Mouse (Mus musculus): ENCODE measurements around the gene Get4. TPM values are rescaled to one million over a fixed set of nuclear protein-coding genes. Genes with fewer than 3 reads are reported as not detected.

The Get4 gene
- 10 to 100 TPM; 51.5 to 52.9 TPM for total RNA-seq (2021)

DNA sequence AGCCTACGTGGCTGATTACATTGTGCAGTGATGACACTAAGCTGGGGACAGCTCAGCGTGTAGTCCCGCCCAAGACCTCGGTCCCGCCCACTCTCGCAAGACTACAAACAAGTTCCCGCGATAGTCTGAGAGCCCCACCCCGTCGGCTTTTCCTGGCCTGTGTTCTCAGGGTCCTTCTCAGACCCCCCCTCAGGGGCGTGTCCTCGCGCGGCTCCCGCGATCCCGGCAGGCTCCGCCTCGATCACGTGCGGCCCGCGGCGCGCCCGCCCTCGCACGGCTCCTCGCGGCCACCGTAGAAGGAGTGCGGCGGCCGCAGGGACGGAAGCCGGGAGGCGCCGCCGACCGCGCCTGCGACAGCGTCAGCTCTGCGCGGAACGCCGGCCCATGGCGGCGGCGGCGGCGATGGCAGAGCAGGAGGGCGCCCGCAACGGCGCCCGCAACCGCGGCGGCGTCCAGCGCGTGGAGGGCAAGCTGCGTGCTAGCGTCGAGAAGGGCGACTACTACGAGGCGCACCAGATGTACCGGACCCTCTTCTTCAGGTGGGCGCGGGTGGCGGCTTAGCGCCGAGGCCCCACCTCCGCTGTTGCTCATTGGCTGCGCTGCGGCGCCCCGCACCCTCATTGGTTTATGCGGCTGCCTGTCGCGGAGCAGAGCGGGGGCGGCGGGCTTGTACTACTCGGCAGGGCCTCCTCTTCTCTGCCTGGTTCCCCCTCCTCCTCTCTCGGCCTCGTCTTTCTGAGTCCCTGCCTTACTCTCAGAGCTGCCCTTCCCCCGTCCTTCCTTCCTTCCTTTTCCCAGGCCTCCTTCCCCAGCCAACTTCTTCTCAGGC is at the start of gene Get4:
Gene Get4 (plus strand): TSS at position 244 of the 829 bp plus-strand sequence.
- DNase-seq (ENCODE audit: low spot score in 2 of 2): peak; percentile 97 to 99
- intact Hi-C loops (cut with DNase I): loop anchor here (1.0 kb wide), 1 partner anchor 52 kb away; the partner anchor contains the start of gene Sun1

DNA sequence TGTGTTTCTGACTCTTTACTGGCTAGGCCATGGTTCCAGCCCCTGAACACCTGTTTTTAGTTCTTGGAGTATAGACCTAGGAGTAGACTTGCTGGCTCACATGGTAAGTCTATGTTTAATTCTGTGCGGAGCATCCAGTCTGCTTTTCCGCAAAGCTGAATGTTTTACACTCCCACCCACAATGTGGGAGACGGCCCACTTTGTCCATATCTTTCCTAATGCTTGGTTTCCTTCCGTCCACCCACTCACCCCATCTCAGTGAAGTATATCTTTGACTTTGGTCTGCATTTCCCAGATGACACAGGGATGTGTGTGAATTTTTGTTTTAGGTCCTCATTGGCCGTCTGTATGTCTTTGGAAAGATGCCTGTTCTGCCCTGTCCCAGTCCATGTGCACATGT is 48.8 kb upstream of the Get4 start:
- DNase-seq (ENCODE audit: low spot score in 2 of 2): peak in 1 of 2 experiments; percentile 46
- intact Hi-C loops (cut with DNase I): no loop called here

DNA sequence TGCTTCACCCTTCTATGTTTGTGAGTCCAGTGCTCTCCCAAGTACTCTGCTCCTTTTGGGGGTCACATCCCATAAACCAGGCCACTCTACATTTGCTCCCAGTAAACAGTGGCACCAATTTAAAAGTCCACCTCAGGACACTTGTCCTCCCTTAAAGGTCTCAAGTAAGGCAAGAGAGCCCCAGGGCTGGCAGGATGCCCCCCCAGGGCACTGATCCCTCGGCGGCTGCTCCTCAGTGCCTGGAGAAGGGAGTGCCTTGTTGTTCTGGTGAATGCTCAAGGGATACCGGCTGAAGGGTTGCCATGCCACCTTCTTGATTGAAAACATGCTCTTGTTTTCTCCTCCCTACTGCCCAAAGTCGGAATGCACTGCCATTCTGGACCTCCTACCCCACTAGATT is 46.0 kb upstream of the Get4 start:
- intact Hi-C loops (cut with DNase I): no loop called here
- no peak for DNase-seq (ENCODE audit: low spot score in 2 of 2)

DNA sequence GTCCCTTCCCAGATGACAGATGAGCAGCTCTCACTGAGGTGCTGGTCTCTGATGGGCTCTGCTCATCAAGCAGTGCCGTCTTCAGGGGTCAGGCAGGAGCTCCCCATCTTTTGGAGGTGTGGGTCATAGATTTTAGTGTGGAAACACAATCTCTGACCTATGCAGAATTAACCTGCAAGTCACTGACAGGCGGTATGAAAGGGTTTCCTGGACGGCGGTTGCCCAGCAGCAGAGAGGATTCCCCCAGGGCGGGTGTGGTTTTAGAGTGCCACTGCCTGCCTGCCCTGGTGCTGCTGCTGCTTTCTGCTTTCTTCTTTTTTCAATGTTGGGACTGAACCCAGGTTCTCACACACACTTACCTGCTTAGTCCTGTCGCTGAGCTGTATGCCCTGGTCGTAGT is 45.6 kb upstream of the Get4 start:
- DNase-seq (ENCODE audit: low spot score in 2 of 2): no peak
- intact Hi-C loops (cut with DNase I): no loop called here

DNA sequence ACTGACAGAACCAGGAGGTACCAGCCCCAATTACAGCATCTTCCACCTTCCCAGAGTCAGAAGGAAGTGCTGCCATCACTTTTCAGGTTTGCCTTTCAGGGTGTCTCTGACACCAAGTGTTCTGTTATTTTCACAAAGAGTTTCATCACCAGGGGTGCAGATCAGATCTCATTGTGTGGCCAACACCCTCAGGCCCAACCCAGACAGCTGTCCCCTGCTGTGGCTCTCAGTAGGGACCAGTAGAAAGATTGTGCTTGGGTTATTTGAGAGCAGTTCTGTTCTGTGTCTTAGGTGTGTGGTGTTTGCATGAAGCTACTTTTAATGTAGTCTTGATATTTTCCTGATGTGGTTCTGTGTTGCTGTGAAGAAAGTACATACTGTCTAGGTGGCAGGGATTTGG is 43.9 kb upstream of the Get4 start:
- no peak for DNase-seq (ENCODE audit: low spot score in 2 of 2)
- intact Hi-C loops (cut with DNase I): no loop called here

DNA sequence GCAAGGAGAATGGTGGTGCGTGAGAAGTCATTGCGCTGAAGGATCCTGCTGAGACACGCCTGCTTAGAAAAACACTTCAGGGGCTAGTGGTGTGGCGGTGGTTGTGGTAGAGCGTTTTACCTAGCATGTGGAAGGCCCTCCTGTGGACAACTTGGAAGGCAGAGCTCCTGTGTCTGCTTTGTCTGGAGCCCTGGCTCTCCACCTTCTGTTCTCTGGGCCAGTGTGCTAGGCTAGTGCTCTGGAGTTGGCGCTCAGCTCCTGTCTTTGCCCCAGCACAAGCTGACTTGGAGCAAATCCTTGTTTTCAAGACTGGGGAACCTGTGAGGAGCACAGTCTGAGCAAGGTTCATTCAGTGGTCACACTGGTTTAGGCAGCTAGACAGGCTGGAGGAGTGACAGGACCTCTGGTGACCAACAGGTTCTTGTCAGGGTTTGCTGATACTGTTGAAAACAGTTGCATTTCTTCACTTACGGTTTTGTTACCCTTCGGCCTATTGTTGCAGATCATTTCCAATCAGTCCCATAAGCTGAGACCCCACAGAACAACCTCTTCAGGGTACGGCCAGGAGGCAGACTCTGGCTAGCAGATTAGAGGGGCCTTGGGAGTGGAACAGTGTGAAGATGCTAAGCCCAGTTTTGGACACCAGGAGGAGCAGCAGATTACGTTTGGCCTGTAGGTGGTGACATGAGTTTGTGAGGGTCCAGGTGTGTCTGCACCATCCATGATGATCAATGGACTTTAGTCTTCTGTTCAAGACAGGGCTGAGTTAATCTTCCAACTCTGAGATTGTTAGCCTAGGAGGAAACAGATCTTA is 43.0 kb upstream of the Get4 start:
- intact Hi-C loops (cut with DNase I): no loop called here
- DNase-seq (ENCODE audit: low spot score in 2 of 2): no peak

DNA sequence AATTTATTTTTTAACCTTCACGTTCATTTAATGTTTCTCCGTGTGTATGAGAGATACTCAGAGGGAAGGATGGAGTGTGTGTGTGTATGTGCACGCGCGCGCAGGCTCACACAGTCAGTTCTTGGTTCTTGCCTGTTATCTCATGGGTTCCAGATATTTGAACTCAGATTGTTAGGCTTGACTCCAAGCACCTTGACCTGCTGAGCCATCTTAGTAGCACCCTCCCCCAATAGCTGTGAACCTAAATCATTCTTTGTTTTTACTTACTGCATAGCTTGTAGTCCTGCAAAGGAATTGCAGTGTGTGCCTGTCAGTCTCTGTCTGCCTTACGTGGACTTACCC is 42.5 kb upstream of the Get4 start:
- intact Hi-C loops (cut with DNase I): no loop called here
- DNase-seq (ENCODE audit: low spot score in 2 of 2): no peak

DNA sequence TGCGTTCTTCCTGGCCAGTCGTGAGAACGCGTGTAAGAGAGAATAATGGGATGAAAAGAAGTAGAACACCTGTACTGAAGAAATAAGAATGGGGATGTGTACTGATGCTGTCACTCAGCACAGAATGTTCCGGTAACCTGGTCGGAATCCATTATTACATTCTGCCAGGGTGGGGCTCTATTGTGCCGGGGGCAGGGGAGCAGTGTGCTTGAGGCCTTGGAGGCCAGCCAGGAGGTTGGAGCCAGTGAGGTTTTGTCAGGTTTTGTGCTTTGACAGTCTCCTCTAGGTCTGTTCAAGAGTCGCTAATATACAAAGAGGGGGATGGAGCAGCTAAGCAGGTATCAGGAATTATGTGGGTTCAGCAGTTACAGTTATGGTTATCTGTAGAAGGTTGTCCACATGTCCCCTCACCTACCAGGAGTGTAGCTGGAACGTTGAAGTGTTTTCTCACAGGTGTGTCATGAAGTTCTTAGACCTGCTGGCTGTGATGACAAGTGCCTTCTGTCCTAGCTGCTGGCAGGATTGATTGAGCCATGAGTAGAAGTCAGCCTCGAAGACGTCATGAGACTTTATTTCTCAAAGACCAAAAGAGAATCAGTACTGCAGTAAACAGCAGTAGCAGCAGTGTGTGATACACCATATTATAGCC is 40.3 kb upstream of the Get4 start:
- intact Hi-C loops (cut with DNase I): no loop called here
- DNase-seq (ENCODE audit: low spot score in 2 of 2): no peak

DNA sequence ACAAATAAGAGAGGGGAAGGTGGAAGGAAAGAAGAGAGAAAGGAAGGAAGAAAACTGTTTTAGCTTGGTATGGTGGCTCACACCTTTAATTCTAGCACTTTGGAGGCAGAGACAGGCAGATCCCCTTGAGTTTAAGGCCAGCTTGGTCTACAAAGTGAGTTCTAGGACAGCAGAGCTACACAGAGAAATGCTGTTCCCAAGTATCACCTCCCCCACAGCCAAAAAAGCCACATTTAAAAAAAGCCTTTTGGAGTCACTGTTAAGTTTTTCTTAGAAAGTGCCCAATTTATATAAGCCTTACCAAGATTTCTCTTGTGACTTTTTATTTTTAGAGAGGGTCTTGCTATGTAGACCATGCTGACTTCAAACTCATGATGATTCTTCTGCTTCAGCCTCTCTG is 37.8 kb upstream of the Get4 start:
- no peak for DNase-seq (ENCODE audit: low spot score in 2 of 2)
- intact Hi-C loops (cut with DNase I): no loop called here

DNA sequence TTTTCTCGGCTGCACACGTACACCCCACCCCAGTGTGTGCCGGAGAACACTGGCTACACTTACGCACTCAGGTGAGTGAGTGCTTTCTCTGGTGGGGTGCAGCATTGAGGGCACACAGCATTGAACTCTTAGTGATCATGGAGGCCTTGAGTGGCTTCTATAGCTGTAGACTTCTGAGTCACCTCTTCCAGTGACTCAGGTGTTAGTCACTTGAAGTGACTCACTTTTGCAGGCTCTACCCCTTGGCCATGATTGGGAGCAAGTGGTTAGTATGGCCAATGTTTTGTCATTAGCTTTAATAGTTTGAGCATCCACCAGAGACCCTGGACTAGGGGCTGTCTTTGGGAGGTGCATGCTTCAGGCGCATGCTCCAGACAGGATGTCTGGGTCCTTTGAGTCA is 36.9 kb upstream of the Get4 start:
- no peak for DNase-seq (ENCODE audit: low spot score in 2 of 2)
- intact Hi-C loops (cut with DNase I): no loop called here

DNA sequence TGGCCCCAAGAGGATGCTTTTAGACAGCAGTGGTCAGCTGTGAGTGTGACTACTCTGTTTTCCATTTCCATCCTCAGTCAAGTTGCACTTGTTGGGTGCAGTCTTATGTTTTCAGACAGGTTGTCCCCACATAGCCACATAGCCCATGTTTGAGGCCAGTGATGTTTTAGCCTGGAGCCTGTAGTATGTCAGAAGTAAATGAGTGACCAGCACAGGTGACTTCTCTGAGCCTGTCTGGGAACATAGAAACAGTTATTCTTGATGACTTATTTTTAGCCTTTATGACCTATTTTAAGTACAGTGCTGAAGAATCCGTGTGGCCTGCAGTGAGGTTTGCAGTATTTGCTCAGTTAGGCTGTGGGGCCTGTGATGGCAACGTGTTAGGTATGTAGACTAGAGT is 36.0 kb upstream of the Get4 start:
- intact Hi-C loops (cut with DNase I): no loop called here
- no peak for DNase-seq (ENCODE audit: low spot score in 2 of 2)

DNA sequence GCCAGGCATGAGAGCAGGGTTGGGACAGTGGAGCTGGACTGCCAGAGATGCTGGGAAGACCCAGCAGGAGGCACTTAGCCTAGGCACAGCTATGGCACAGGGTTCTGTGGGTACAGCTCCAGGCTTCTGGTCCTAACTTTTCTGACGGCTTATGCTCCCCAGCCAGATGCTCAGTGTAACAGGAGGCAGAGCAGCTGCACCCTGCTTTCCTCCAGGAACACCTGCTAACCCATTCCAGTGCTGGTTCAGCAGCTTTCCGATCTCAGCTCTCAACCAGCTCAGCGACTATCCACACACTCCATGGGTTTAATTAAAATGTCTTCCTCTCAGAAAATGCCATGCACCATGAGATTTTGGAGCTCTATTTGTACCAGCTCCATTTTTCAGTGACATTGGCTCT is 35.4 kb upstream of the Get4 start:
- intact Hi-C loops (cut with DNase I): no loop called here
- DNase-seq (ENCODE audit: low spot score in 2 of 2): no peak

DNA sequence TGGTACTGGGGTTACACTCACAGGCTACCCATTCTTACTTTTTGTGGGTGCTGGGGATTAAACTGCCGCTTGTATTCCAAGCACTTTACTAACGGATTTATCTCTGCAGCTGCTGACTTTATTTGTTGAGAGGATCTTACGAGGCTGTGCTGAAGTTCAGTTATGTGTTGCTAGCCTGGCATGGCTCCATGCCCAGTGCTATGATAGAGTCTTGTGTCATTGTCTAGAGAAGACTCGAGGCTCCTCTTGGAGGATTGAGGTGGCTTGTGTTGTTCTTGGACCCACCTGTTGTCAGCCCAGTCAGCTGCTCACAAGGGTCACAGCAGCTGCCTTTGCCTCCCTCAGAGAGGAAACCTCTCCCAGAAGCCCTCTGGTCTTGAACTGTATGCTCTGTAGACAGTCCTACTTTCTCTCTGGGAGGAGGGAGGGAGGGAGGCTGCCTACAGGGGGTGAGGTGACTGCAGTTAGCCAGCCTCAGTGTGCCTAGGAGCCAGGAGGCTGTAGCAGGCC is 32.1 kb upstream of the Get4 start:
- no peak for DNase-seq (ENCODE audit: low spot score in 2 of 2)
- intact Hi-C loops (cut with DNase I): no loop called here

DNA sequence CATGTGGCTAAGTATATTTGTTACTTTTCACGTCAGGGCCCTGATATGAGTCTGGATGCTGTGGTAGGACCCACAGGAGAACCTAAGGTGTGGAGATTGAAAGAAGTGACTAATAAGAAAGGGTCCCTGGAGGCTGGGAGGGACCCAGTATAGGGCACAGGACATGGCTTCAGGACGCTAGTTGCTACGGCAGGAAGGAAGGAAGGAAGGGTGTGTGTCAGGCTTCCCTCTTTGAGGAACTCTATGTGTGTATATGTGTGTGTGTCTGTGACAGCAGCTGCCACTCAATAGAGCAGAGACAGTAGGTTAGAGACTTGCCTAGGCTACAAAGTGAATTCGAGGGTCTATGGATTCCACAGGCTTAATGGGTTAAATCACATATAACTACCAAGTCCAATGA is 31.5 kb upstream of the Get4 start:
- intact Hi-C loops (cut with DNase I): no loop called here
- no peak for DNase-seq (ENCODE audit: low spot score in 2 of 2)

DNA sequence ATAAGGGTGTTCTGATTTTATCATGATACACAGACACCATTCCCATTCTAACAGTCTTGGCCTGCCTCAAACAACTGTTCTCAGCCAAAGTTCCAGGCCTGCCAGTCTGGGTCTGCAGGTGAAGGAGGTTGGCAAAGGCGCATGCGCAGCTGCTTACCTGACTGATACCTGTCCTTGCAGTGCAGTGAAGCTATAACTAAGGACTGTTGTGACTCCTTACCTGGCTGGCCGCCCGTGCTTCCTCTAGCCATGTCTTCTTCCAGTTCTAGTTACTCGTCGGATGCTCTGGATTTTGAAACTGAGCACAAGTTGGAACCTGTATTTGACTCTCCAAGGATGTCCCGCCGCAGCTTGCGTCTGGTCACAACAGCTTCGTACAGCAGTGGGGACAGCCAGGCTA is 28.8 kb upstream of the Get4 start:
- DNase-seq (ENCODE audit: low spot score in 2 of 2): no peak
- intact Hi-C loops (cut with DNase I): no loop called here

DNA sequence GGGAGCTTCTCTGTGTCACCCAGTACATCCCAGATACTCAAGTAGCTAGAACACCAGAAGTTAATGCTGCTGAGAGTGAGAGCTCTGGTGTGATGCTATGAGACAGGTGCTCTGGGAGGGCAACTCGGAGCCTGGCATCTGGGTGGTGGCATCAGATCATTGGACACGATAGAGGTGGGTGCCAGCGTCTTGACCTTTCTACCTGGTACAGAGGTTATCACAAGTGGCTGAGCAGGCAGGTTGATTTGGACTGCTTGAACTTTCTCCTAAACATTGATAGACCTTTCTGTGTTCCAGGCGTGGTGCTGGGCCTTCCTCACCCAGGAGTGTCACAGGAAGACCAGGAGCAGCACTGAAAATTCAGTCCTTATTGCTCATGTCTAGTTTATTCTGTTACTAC is 24.9 kb upstream of the Get4 start:
- DNase-seq (ENCODE audit: low spot score in 2 of 2): no peak
- intact Hi-C loops (cut with DNase I): loop anchor here (5.0 kb wide), 1 partner anchor 45 kb away; no protein-coding TSS in a partner anchor

DNA sequence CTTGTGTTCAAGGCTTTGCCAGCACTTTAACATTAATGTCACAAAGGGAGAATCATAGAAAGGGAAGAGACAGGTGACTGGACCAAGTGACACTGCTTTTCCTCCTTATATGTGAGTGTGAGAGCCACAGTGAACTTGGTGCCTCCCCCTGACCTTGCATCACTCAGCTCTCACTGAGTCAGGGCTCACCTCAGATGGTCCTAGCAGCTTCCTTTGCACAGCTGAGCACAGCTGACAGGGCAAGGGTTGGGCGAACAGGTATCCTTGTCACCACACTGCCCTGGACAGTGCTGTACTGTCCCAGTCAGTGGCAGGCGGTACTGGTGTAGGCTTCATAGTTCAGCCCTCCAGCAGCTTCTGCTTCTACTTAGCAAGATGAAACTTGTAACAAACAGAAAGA is 24.5 kb upstream of the Get4 start:
- intact Hi-C loops (cut with DNase I): loop anchor here (5.0 kb wide), 1 partner anchor 45 kb away; no protein-coding TSS in a partner anchor
- DNase-seq (ENCODE audit: low spot score in 2 of 2): no peak

DNA sequence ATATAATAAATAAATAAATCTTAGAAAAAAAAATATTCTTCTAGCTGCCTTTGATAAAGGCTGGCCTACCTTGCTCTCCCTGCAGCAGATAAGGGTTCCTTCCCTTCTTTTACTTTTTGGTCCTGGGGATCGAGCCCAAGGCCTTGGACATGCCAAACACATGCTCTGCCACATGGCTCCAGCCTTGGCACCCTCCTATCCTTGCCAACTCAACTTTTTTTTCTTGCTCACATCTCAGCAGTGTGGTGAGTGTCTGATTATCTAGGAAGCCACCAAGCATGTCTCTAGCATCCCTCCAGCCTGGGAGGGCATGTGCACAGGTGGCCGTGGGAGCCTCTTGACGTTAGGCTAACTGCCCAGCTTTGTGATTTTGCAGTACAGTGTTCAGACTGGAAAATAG is 23.8 kb upstream of the Get4 start:
- intact Hi-C loops (cut with DNase I): loop anchor here (5.0 kb wide), 1 partner anchor 46 kb away; no protein-coding TSS in a partner anchor
- no peak for DNase-seq (ENCODE audit: low spot score in 2 of 2)

DNA sequence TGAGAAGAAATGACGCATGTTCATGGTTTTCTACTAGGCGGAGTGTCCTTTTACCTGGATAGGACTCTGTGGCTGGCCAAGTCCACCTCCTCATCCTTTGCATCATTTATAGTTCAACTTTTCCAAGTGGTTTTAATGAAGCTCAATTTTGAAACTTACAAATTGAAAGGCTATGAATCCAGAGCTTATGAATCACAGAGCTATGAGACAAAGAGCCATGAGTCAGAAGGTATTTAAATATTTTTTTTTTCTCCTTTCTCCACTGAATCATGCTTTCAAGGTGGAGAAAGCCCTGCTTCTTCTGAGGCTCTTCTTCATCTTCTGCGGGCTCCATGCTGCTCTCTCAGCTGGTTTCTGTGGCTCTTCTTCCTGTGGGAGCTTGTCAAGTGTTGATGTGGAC is 22.4 kb upstream of the Get4 start:
- no peak for DNase-seq (ENCODE audit: low spot score in 2 of 2)
- intact Hi-C loops (cut with DNase I): loop anchor here (5.0 kb wide), 1 partner anchor 47 kb away; no protein-coding TSS in a partner anchor

DNA sequence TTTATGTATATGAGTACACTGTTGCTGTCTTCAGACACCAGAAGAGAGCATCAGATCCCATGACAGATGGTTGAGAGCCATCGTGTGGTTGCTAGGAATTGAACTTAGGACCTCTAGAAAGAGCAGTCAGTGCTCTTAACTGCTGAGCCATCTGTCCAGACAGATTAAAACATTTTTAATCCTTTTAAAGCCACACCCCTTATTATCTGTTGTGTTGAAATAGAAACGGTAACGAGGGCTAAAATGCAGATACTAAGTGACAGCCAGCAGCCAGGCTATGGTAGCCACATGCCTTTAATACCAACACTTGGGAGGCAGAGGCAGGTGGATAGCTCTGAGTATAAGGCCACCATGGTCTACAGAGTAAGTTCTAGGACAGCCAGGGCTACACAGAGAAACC is 20.0 kb upstream of the Get4 start:
- DNase-seq (ENCODE audit: low spot score in 2 of 2): no peak
- intact Hi-C loops (cut with DNase I): no loop called here

Data from left cerebral cortex, postnatal 36 days (tissue).